Mouse (Mus musculus): ENCODE measurements at regions not wholly inside any gene's neighbourhood (a gene's known extent, or its start where the extent isn't known, plus 50 kb on each side); places are given as distances from the start of the nearest gene placed in this dataset.
"Not testable (repeated sequence)": the region's sequence is repeated elsewhere in the genome, so short reads cannot be mapped to it uniquely, and the experiment has no call there.

DNA sequence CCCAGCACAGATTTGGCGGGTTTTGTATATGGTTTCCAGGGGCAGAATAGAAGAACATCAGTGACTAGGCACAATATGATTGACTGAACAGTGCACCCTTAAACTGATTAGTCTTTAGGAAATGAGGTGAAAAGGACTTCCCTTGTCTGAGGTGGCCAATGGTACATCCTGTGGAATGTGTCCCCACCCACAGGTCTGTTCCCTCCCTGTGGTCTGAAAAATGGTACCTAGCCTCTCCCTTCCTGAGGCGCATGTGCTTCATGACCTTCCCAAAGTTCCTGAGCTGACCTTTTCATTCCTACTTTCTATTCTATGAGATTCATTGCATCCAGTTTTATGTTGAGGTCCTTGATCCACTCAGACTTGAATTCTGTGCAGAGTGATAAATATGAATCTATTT, 76.0 kb downstream of the Zfp97 start:
- ATAC-seq: not testable (repeated sequence)

DNA sequence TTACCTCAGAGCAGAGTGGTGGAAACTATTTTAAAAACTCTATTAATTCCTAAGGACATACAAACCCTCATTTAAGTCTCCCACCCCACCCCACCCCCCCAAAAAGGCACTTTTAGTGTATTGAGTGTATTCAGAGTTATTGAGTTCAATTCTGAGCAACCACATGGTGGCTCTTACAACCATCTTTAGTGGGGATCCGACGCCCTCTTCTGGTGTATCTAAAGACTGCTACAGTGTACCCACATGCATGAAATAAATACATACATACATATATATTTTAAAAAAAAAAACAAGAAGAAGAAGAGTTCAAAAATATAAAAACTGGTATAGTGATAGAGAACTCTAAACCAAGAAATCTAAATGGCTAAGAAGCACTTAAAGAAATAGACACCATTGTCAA, 107.9 kb downstream of the Zfp97 start:
- ATAC-seq: no peak

DNA sequence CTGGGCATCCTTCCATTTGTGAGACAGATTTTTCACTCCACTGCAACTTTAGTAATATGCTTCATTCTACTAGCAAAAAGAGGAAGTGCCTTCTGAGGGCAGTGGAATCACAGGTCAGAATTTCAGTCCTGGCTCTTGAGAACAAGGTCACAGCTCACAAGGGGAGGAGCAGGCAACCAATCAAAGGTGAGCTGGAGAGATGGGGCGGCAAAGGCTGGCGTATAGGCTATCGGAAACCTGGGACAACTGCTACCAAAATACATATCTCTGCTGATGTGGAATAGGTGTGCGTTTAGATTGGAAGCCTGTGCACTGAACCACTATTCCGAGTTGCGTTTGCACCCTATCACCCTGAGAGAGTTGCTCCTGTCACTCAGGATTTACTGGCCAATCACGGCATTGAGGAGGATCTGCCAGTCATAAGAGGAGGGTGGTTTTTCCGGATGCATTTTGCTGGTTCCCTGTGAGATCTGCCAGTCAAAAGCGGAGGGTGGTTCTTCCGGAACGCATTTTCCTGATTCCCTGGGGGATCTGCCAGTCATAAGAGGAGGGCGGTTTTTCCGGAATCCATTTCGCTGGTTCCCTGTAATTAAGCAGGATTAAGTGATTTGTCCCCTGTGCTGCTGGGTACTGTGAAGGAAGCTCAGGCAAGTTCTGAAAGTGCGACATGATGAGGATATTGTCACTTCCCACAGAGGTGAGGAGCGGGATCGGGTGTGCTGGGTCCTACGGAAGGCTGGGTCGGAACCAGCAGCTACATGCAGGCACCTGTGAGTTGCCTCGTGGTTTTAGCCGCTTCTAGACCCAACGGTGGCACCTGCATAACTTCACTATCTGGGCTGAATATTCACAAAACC, 113.3 kb downstream of the Zfp97 start:
- peak; percentile 99 for ATAC-seq

DNA sequence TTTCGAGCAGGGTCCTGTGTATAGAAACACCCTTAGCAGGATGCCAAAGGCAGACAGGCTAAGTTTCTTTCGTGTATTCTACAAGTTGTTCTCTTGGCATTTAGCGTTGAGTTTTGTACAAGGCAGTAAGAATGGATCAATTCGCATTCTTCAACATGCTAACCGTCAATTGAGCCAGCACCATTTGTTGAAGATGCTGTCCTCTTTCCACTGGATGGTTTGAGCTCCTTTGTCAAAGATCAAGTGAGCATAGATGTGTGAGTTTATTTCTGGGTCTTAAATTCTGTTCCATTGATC, 113.9 kb downstream of the Zfp97 start:
- ATAC-seq: not testable (repeated sequence)
